Mouse (Mus musculus): ENCODE data around the gene Postn.

Gene Postn

DNA sequence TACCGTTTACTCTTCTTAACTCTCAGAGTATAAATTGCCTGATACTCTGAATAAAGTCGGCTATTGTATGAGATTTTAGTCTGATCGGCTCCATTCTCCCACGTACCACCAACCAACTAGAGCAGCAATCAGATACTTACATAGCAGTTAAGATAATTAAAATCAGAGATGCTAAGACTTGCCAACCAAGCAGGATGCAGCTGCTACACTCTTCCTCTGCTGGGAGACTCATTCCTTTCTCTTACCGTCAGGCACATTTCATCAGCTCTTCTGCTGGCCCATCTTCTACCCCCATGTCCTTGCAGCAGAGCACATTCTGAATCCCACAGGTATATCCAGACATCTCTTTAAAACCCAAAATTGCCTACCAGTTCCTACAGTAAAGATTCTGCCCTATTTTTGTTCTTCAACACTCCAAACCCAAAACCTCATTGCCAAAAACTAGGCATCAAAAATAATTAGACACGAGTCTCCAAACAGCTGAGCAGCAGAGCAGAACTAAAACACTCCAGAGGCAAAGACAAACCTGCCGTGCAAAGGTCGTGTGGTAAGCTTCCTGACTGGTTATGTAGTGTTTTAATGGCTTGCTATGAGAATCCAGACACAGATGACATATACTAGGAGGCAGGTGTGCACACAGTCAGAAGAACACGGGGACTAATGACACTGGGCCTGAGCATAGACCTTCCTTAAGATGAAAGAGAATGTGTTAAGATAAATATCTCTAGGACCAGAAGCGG is 59.5 kb downstream of the Postn start:
- no peak for DNase-seq (ENCODE audit: low spot score)

DNA sequence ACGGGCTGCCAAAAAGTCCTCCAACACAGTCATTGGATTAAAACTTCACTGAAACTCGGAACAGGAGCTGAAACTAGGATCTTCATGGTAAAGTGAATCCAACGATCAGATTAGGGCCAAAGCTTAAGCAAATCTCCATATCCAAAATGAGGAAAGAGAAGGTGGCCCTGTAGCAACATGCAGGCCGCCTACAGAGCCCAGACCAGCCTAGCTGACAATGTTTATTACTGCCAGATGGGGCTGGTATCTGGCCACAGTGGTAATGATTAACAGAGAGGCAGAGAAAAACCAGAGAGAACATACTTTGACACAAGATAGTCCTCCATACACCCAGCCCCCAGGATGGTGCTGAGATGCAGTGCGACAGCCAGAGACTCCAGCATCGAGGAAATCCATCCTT is 60.1 kb downstream of the Postn start:
- DNase-seq (ENCODE audit: low spot score): peak; percentile 55

DNA sequence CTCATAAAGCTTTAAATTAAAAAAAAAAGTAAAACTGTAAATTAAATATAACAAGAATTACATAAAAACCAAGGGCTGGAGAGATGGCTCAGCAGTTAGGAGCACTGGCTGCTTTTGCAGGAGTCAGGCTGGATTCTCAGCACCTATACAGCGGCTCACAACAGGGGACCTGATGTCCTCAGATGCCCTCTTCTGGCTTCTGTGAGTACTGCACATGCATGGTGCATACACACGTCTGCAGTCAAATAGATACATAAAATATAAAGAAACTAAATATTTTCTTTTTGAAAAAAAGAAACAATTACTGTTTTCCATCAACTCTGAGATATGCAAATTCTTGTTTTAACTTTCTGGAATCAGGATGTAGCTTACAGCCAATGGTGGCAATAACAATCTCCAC is 60.8 kb downstream of the Postn start:
- no peak for DNase-seq (ENCODE audit: low spot score)

DNA sequence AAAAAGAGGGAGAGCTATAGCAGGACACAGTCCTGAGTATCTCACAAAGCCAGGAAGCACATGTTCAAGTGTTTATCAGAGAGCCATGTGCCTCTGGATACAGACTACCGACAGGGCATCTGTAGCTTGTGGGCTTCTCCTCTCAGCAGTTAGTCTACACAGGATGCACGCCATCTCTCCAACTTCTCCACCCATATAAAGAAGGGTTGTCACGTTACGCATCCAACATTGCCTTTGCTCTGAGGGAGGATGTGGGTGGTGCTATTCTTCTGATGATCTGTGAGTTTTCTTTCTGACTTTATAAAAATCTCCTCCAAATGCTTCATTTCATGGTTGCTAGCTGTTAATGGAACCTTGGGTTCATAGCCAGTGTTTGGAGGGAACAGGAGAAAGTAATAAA is 63.2 kb downstream of the Postn start:
- DNase-seq (ENCODE audit: low spot score): no peak

DNA sequence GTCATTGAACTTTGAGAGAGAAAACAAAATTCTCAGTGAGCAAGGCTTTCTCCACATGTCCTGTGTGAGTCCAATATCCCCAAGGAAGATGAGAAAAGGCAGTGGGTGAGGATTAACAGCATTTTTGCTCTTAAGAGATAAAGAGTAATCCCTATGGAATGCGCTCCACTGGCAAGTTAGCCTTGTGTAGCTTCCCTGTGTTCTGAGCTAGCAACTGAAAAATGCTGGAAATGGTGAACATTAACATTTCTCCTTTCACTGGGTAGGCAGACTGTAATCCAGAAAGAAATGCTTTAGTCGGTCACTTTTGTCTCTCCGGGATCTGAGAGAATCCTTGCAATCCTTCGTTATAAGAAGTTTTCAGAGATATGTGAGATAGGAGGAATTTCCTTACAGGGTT is 70.8 kb downstream of the Postn start:
- DNase-seq (ENCODE audit: low spot score): peak; percentile 12

DNA sequence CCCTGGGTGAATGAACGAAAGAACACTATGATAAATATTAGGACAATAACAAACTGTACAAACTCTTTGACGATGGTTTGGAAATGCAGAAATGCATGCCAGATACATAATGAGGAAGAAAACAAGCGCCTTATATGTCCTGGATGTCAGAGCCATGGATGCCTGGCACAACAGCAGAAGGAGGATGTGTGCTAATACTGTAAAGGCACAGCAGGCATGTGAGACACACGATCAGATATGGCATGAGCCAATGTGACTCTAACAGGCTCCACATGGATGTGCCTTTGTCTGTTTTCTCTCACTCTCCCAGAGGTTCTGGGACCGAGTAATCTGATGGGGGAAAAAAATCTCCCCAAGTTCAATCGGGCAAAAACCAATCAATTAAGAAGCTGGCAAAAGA is 71.3 kb downstream of the Postn start:
- no peak for DNase-seq (ENCODE audit: low spot score)

DNA sequence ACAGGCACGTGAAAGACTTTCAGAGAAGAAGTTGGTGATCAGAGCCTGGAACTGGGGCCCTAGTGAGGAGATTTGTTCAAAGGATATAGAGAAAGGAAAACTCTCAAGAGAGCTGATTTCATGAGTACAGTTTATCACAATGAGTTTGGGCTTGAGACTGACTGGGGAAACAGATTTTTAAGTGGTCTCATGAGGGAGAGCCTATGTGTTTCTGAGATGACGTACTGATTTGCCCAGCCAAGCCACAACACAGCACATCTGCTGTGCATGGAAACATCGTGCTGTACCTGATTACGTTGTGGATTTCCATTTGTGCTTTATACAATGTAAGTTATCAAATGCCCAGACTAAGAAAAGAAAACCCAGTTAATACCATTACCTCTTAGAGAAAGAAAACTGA is 71.7 kb downstream of the Postn start:
- no peak for DNase-seq (ENCODE audit: low spot score)

DNA sequence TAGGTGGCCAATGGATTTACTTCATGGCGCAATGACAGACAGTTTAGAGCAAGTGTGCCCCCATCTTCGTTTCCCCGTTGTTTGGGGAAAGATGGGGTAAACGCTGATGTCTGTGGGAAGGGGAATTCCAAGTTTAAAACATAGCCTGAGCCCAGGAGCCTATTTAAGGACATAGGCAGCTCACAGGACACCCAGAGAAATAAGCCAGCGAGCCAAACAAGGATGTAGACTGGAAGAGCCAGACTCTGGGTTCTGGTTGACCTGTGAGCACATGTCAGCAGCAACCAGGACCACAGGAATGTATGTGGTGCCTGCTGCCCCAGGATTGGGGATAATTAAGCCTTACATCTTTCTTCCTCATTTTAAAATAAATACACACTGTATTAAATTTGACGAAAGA is 73.7 kb downstream of the Postn start:
- no peak for DNase-seq (ENCODE audit: low spot score)

DNA sequence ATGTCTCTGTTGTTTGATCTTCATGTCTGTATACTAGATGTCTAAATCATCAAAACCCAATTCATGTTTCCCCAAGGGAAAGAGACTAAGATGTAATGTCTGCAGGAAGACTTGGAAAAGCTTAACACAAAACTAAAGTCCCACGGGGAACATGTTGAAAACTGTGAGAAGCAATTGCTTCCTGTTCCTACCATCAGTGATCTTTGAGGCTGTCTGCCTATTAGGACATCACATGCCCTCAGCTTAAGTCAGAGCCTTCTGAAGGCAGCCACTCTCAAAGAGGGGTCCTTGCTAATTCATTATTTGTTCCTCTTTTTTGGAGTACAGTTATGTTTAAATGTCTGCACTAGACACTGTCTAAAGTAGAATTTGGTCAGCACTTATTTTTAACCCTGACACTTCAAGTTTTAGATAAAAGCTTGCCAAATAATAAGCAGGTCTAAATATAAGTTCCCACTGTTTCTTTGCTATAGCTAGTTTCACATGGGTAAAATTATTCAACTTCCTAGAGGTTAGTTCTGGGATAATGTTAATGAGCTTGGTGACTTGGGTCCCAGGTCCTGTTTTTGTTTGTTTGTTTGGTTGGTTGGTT is 75.6 kb downstream of the Postn start:
- no peak for DNase-seq (ENCODE audit: low spot score)
